Mouse (Mus musculus) limb, embryonic 14.5 days (tissue): Measurements from ENCODE around the gene Zfp322a. TPM values are rescaled to one million over a fixed set of nuclear protein-coding genes. Genes with fewer than 3 reads are reported as not detected.
A peak's percentile ranks its signal among the peaks of the same experiment; 100 is the strongest.

ENCODE experiments used
- ATAC-seq: fragments of 200-750 bp; cut with Nextera tagmentation; 2 replicates; pipeline ENCODE4 v1.8.0; 2017; ENCODE audit warnings: low read depth, moderate number of reproducible peaks, moderate TSS enrichment; ENCODE audit not compliant: low FRiP score
- DNase-seq: peaks from one replicate; pipeline ENCODE4 v3.0.0-alpha.2; 2015; ENCODE audit warnings: low spot score
- H3K27ac ChIP-seq: fragments of 300-500 bp; sonication (generic); replicated peaks from 2 replicates; pipeline ENCODE4 v1.5.1; 2014; ENCODE audit warnings: low read depth, mild to moderate bottlenecking, low read length, moderate library complexity, mixed read lengths
- H3K27me3 ChIP-seq: fragments of 300-500 bp; sonication (generic); 2 replicates; pipeline ENCODE4 v1.6.1; 2014; ENCODE audit warnings: low read length, mixed read lengths; ENCODE audit not compliant: control insufficient read depth, insufficient read depth
- H3K36me3 ChIP-seq: fragments of 300-500 bp; sonication (generic); 2 replicates; pipeline ENCODE4 v1.6.1; 2014; ENCODE audit warnings: mild to moderate bottlenecking, low read length, moderate library complexity, mixed read lengths; ENCODE audit not compliant: control insufficient read depth, insufficient read depth
- H3K4me1 ChIP-seq: fragments of 300-500 bp; sonication (generic); 2 replicates; pipeline ENCODE4 v1.6.1; 2014; ENCODE audit warnings: antibody characterized with exemption, low read length, mixed read lengths; ENCODE audit not compliant: control insufficient read depth, insufficient read depth
- H3K4me2 ChIP-seq: fragments of 300-500 bp; sonication (generic); replicated peaks from 2 replicates; pipeline ENCODE4 v1.6.1; 2014; ENCODE audit warnings: low read depth, mild to moderate bottlenecking, low read length, moderate library complexity; ENCODE audit not compliant: severe bottlenecking
- H3K4me3 ChIP-seq: fragments of 300-500 bp; sonication (generic); replicated peaks from 2 replicates; pipeline ENCODE4 v1.5.1; 2014; ENCODE audit warnings: low read length
- H3K9ac ChIP-seq: fragments of 300-500 bp; sonication (generic); 2 replicates; pipeline ENCODE4 v1.6.1; 2014; ENCODE audit warnings: mild to moderate bottlenecking, low read depth, low read length, moderate library complexity; ENCODE audit not compliant: severe bottlenecking
- H3K9me3 ChIP-seq: fragments of 300-500 bp; sonication (generic); 2 replicates; pipeline ENCODE4 v1.6.1; 2016; ENCODE audit warnings: low read length; ENCODE audit not compliant: control insufficient read depth
- POLR2A ChIP-seq: fragments of 200-500 bp; IDR thresholded peaks from 2 replicates; pipeline ENCODE4 v1.8.0; 2012; ENCODE audit warnings: inconsistent platforms, mild to moderate bottlenecking, moderate library complexity, borderline replicate concordance; ENCODE audit not compliant: insufficient read depth, insufficient read length; ENCODE audit errors: extremely low read depth
- WGBS: fragments of 180-500 bp; shearing (Covaris S2); extraction: QIAGEN DNeasy Blood & Tissue Kit; methylation state at CpG from one replicate; pipeline ENCODE4 v1.1.7; 2014; 5-methylcytosine and 5-hydroxymethylcytosine counted together
- polyA plus RNA-seq, 2 experiments: library from polyadenylated mRNA; depleted of rRNA in 1 of 2; stranded (reverse) in 1 of 2; unstranded in 1 of 2; fragments of >200 nt; fragmentation: Nextera tagmentation in 1 of 2; extraction: Ambion mirVana in 1 of 2; gene quantifications; 2 replicates each; pipeline versions ENCODE4 v1.2.1 to v1.2.3; 2012 to 2014

Gene Zfp322a
- polyA plus RNA-seq (2012; rRNA removed): 15.1 and 20.2 TPM in 2 replicates
- 42.9 and 50.7 TPM in 2 replicates for polyA plus RNA-seq (2014; fragmentation: Nextera tagmentation; extraction: Ambion mirVana)

- peak within 1 kb of the TSS; percentile 52 for H3K4me2 ChIP-seq
- H3K9me3 ChIP-seq: no peaks in the 10 kb centered on the region
- H3K36me3 ChIP-seq: peaks cover 16% of the 10 kb centered on the region
- peak within 1 kb of the TSS; percentile 82 for H3K9ac ChIP-seq
- peaks cover 14% of the 10 kb centered on the region for H3K4me1 ChIP-seq
- H3K27ac ChIP-seq: peak within 1 kb of the TSS; percentile 96
- DNase-seq (peak; percentile 98), ATAC-seq (peak; percentile 99)
- H3K4me3 ChIP-seq: peak within 1 kb of the TSS; percentile 81
- TF ChIP-seq POLR2A: peak; percentile 60; the same call in 1 of the 2 replicates
- 2% methylated on average over 54 of the region's 55 CpGs for WGBS
- H3K27me3 ChIP-seq: no peaks in the 10 kb centered on the region
Observed at GRCm38 (mm10) chr13:23368583-23369420, at the start of gene Zfp322a. Zfp322a (minus strand) TSS chr13:23369208.

GRCm38 (mm10) chr13:23412630-23413521 is 43.9 kb upstream of the Zfp322a start:
- 2% methylated on average over 28 of the region's 28 CpGs for WGBS
- DNase-seq: peak; percentile 65

DNA sequence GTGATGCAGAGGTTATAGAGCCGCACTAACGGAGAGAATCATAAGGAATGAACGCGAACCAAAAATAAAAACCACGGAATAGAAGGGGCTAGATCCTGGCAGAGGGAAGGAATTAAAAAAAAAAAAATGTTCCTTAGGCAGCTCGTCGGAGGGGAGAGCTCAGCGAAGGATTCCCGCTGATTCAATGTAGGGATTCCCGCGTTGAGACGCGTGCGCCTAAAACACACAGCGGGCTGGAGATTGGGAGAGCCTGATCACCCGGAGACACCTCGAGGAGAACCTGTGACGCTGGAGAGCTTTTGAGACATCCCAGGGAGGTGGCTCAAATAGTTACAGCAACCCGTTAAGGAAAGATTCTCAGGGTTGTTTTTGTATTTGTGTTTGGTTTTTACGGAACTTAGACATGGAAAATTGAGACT is 43.2 kb upstream of the Zfp322a start:
- DNase-seq (no peak), ATAC-seq (no peak)
- Histone ChIP-seq H3K4me3 (peak overlapping the region; percentile 34), H3K4me1 (peaks cover 6% of the 10 kb centered on the region; the same call in 1 of the 2 replicates), H3K36me3 (no peaks in the 10 kb centered on the region), H3K27me3 (peaks cover 10% of the 10 kb centered on the region; the same call in 1 of the 2 replicates), H3K27ac (no peak overlapping the region), H3K9me3 (no peaks in the 10 kb centered on the region), H3K9ac (no peak overlapping the region), H3K4me2 (peak overlapping the region; percentile 51)
- WGBS: under 1% methylated on average over 20 of the region's 20 CpGs
- TF ChIP-seq POLR2A: no peak

More at GRCm38 (mm10) chr13:23412630-23413521, 43.9 kb upstream of the Zfp322a start:
- Histone ChIP-seq H3K9ac (no peak overlapping the region), H3K9me3 (no peaks in the 10 kb centered on the region), H3K4me2 (peak overlapping the region; percentile 51), H3K27me3 (peaks cover 10% of the 10 kb centered on the region; the same call in 1 of the 2 replicates), H3K36me3 (no peaks in the 10 kb centered on the region), H3K4me3 (peak overlapping the region; percentile 34), H3K27ac (no peak overlapping the region), H3K4me1 (peaks cover 6% of the 10 kb centered on the region; the same call in 1 of the 2 replicates)
- ATAC-seq: peak; percentile 34; the same call in 1 of the 2 replicates
- TF ChIP-seq POLR2A: no peak

GRCm38 (mm10) chr13:23411311-23412210 is 42.6 kb upstream of the Zfp322a start:
- Histone ChIP-seq H3K4me2 (peak overlapping the region; percentile 51), H3K36me3 (no peaks in the 10 kb centered on the region), H3K9ac (no peak overlapping the region), H3K27ac (no peak overlapping the region), H3K4me1 (peaks cover 6% of the 10 kb centered on the region; the same call in 1 of the 2 replicates), H3K27me3 (peaks cover 10% of the 10 kb centered on the region; the same call in 1 of the 2 replicates), H3K9me3 (no peaks in the 10 kb centered on the region), H3K4me3 (peak overlapping the region; percentile 34)
- DNase-seq (no peak), ATAC-seq (no peak)
- 3% methylated on average over 29 of the region's 29 CpGs for WGBS
- TF ChIP-seq POLR2A: no peak
